Mouse (Mus musculus): ENCODE measurements around the gene Zdhhc20. TPM values are rescaled to one million over a fixed set of nuclear protein-coding genes. Genes with fewer than 3 reads are reported as not detected.
"Not testable (repeated sequence)": the region's sequence is repeated elsewhere in the genome, so short reads cannot be mapped to it uniquely, and the experiment has no call there.

The Zdhhc20 gene
- polyA plus RNA-seq, 1 experiment from 2014 or later, result 61.6 TPM

DNA sequence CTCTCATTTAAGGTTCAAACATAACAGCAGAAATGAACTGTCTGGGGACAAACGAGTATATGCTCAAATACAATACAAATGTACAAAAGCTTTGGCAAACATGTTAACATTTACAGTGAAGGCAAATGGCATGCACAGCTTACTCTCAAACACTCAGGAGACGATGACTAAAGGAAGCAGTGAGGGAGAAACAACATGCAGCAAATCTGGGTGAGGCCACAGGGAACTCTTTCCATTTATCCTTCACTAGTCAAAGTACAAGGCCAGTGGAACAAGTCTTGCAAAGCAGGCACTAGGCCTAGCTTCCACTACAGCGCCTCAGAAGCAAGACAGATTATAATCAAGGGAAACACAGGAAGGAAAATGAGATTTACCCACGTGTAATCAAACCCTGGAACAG, 7.4 kb downstream of the Zdhhc20 start:
- peak; percentile 77 for ATAC-seq
- 36% methylated on average over 4 of the region's 4 CpGs for WGBS
- Histone ChIP-seq H3K9me3 (no peaks in the 10 kb centered on the region), H3K4me2 (replicated peaks) (no peak overlapping the region), H3K36me3 (no peaks in the 10 kb centered on the region), H3K4me1 (replicated peaks) (peaks cover 17% of the 10 kb centered on the region), H3K9ac (no peak overlapping the region), H3K27me3 (replicated peaks) (no peaks in the 10 kb centered on the region), H3K4me3 (replicated peaks) (no peak overlapping the region), H3K27ac (peak overlapping the region; percentile 77; the same call in 1 of the 2 replicates)

GRCm38 (mm10) chr14:57881793-57882192, 8.3 kb downstream of the Zdhhc20 start:
- Histone ChIP-seq H3K4me3 (replicated peaks) (no peak overlapping the region), H3K9ac (no peak overlapping the region), H3K27me3 (replicated peaks) (no peaks in the 10 kb centered on the region), H3K9me3 (no peaks in the 10 kb centered on the region), H3K4me2 (replicated peaks) (no peak overlapping the region), H3K36me3 (no peaks in the 10 kb centered on the region), H3K27ac (peak overlapping the region; percentile 68), H3K4me1 (replicated peaks) (peaks cover 15% of the 10 kb centered on the region)
- peak; percentile 43; the same call in 1 of the 2 replicates for ATAC-seq
- 62% methylated on average over 4 of the region's 4 CpGs for WGBS

GRCm38 (mm10) chr14:57881074-57881473, 9.0 kb downstream of the Zdhhc20 start:
- no peaks in the 10 kb centered on the region for H3K27me3 ChIP-seq (replicated peaks)
- no peak overlapping the region for H3K4me3 ChIP-seq (replicated peaks)
- H3K9me3 ChIP-seq, result no peaks in the 10 kb centered on the region
- H3K36me3 ChIP-seq, result no peaks in the 10 kb centered on the region
- no peak overlapping the region for H3K4me2 ChIP-seq (replicated peaks)
- H3K4me1 ChIP-seq (replicated peaks), result peaks cover 15% of the 10 kb centered on the region
- no peak for ATAC-seq
- H3K9ac ChIP-seq, result no peak overlapping the region
- H3K27ac ChIP-seq, result no peak overlapping the region

- ATAC-seq, result no peak
- Histone ChIP-seq H3K4me1 (replicated peaks) (peaks cover 6% of the 10 kb centered on the region; the same call in 1 of the 2 replicates), H3K9ac (no peak overlapping the region), H3K9me3 (no peaks in the 10 kb centered on the region), H3K27me3 (replicated peaks) (no peaks in the 10 kb centered on the region), H3K4me3 (replicated peaks) (no peak overlapping the region), H3K4me2 (replicated peaks) (no peak overlapping the region), H3K36me3 (no peaks in the 10 kb centered on the region), H3K27ac (no peak overlapping the region)
- 90% methylated on average over 9 of the region's 9 CpGs for WGBS
Observed at GRCm38 (mm10) chr14:57877921-57878320, 12.2 kb downstream of the Zdhhc20 start.

GRCm38 (mm10) chr14:57866676-57867276, 23.3 kb downstream of the Zdhhc20 start:
- no peak overlapping the region for H3K9ac ChIP-seq
- H3K27me3 ChIP-seq (replicated peaks), result no peaks in the 10 kb centered on the region
- no peaks in the 10 kb centered on the region for H3K4me1 ChIP-seq (replicated peaks)
- no peak overlapping the region for H3K4me2 ChIP-seq (replicated peaks)
- no peak overlapping the region for H3K4me3 ChIP-seq (replicated peaks)
- WGBS, result 98% methylated on average over 3 of the region's 3 CpGs
- peaks cover 6% of the 10 kb centered on the region; the same call in 1 of the 2 replicates for H3K36me3 ChIP-seq
- no peak overlapping the region for H3K27ac ChIP-seq
- no peaks in the 10 kb centered on the region for H3K9me3 ChIP-seq
- no peak for ATAC-seq

DNA sequence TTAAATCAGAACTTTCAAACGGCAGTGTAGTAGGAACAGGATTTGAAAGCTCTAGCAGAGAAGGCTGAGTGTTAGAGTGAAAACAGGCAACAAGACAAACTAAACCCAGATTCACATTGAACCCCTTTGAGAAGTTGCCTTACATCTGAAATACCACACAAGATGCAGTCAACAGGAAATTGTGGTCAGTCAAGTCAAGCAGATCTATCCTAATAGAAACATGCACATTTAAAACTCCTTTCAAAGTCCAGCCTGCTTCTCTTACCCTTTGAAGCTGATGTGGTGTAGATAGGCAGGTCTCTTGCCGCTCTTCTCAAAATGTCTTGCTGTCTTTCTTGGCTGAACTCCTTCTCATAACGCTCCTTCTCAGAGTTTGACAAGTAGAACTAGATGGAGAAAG, 24.8 kb downstream of the Zdhhc20 start:
- peaks cover 13% of the 10 kb centered on the region; the same call in 1 of the 2 replicates for H3K36me3 ChIP-seq
- no peak overlapping the region for H3K27ac ChIP-seq
- H3K4me2 ChIP-seq (replicated peaks), result no peak overlapping the region
- no peak overlapping the region for H3K4me3 ChIP-seq (replicated peaks)
- no peak overlapping the region for H3K9ac ChIP-seq
- no peaks in the 10 kb centered on the region for H3K27me3 ChIP-seq (replicated peaks)
- no peak for ATAC-seq
- H3K4me1 ChIP-seq (replicated peaks), result no peaks in the 10 kb centered on the region
- WGBS, result 92% methylated on average over 3 of the region's 3 CpGs
- H3K9me3 ChIP-seq, result no peaks in the 10 kb centered on the region

GRCm38 (mm10) chr14:57863129-57863528, 26.9 kb downstream of the Zdhhc20 start:
- Histone ChIP-seq H3K4me1 (replicated peaks) (no peaks in the 10 kb centered on the region), H3K36me3 (peaks cover 13% of the 10 kb centered on the region; the same call in 1 of the 2 replicates), H3K27ac (no peak overlapping the region), H3K27me3 (replicated peaks) (no peaks in the 10 kb centered on the region), H3K9me3 (no peaks in the 10 kb centered on the region), H3K9ac (no peak overlapping the region), H3K4me2 (replicated peaks) (no peak overlapping the region), H3K4me3 (replicated peaks) (no peak overlapping the region)
- WGBS, result 75% methylated on average over 2 of the region's 2 CpGs
- ATAC-seq, result no peak

DNA sequence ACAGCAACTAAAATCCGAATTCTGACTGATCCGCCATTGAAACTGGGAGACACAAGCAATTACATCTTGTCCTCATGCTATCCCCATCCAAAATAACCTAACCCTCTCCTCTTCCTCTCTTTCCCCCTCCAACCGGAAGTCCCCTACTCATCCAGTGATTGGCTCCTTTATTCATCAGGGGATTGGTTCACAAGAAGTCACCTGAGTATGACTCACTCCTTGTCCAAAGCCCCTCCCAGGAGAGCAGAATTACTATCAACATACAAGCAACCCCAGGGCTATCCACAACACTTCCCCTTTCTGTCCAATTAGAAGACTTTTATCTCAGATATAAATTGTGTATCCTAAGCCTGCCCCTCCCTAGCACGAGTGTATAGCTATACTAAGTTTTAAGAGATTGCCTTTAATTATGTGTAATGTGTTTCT, 28.1 kb downstream of the Zdhhc20 start:
- H3K4me3 ChIP-seq (replicated peaks), result no peak overlapping the region
- H3K9me3 ChIP-seq, result no peaks in the 10 kb centered on the region
- WGBS, result 85% methylated on average over 4 of the region's 4 CpGs
- H3K4me1 ChIP-seq (replicated peaks), result no peaks in the 10 kb centered on the region
- H3K36me3 ChIP-seq, result peaks cover 13% of the 10 kb centered on the region; the same call in 1 of the 2 replicates
- H3K9ac ChIP-seq, result no peak overlapping the region
- H3K27ac ChIP-seq, result no peak overlapping the region
- no peak for ATAC-seq
- no peaks in the 10 kb centered on the region for H3K27me3 ChIP-seq (replicated peaks)
- H3K4me2 ChIP-seq (replicated peaks), result no peak overlapping the region

GRCm38 (mm10) chr14:57859520-57859919, 30.6 kb downstream of the Zdhhc20 start:
- Histone ChIP-seq H3K27ac (no peak overlapping the region), H3K36me3 (peaks cover 6% of the 10 kb centered on the region; the same call in 1 of the 2 replicates)

GRCm38 (mm10) chr14:57858601-57859000, 31.5 kb downstream of the Zdhhc20 start:
- Histone ChIP-seq H3K9me3 (no peaks in the 10 kb centered on the region), H3K36me3 (peaks cover 6% of the 10 kb centered on the region; the same call in 1 of the 2 replicates)
- 90% methylated on average over 2 of the region's 2 CpGs for WGBS

More at GRCm38 (mm10) chr14:57859520-57859919, 30.6 kb downstream of the Zdhhc20 start:
- Histone ChIP-seq H3K4me3 (replicated peaks) (no peak overlapping the region), H3K4me2 (replicated peaks) (no peak overlapping the region), H3K9ac (no peak overlapping the region), H3K4me1 (replicated peaks) (no peaks in the 10 kb centered on the region), H3K9me3 (no peaks in the 10 kb centered on the region), H3K27me3 (replicated peaks) (no peaks in the 10 kb centered on the region)
- ATAC-seq, result no peak

GRCm38 (mm10) chr14:57856037-57856436, 34.0 kb downstream of the Zdhhc20 start:
- H3K36me3 ChIP-seq, result not testable (repeated sequence)

More at GRCm38 (mm10) chr14:57858601-57859000, 31.5 kb downstream of the Zdhhc20 start:
- H3K27ac ChIP-seq, result no peak overlapping the region
- no peak overlapping the region for H3K4me2 ChIP-seq (replicated peaks)
- H3K4me1 ChIP-seq (replicated peaks), result no peaks in the 10 kb centered on the region
- no peak for ATAC-seq
- H3K9ac ChIP-seq, result no peak overlapping the region
- no peak overlapping the region for H3K4me3 ChIP-seq (replicated peaks)
- H3K27me3 ChIP-seq (replicated peaks), result no peaks in the 10 kb centered on the region

DNA sequence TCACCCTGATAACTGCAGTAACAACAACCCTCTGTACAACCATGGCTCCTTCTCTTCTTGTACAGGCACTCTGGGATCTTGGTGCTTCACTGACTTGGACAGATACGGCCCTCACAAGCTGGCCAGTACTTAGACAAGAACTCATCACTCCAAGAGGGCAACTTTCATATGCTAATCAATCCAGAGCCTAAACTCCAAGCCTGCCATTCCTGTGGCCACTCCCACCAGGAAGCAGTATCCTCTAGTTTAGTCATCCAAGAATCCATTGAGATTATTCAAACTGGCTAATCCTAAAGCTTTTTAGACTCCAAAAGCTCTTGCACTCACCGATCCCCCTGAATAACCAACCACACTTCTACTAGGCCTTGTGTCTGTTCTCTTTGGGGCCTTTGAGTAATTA, 37.1 kb downstream of the Zdhhc20 start:
- H3K9me3 ChIP-seq, result no peaks in the 10 kb centered on the region
- H3K4me1 ChIP-seq (replicated peaks), result no peaks in the 10 kb centered on the region
- ATAC-seq, result no peak
- H3K27ac ChIP-seq, result no peak overlapping the region
- 0 out of 2 replicates have a peak, but pooled peaks cover 2% of the 10 kb centered on the region for H3K36me3 ChIP-seq
- 93% methylated on average over 2 of the region's 2 CpGs for WGBS
- H3K27me3 ChIP-seq (replicated peaks), result no peaks in the 10 kb centered on the region
- H3K4me3 ChIP-seq (replicated peaks), result no peak overlapping the region
- H3K4me2 ChIP-seq (replicated peaks), result no peak overlapping the region
- H3K9ac ChIP-seq, result no peak overlapping the region

More at GRCm38 (mm10) chr14:57856037-57856436, 34.0 kb downstream of the Zdhhc20 start:
- not testable (repeated sequence) for H3K9me3 ChIP-seq; H3K4me1 ChIP-seq (replicated peaks); H3K4me3 ChIP-seq (replicated peaks); H3K4me2 ChIP-seq (replicated peaks); H3K27ac ChIP-seq; ATAC-seq; H3K27me3 ChIP-seq (replicated peaks); H3K9ac ChIP-seq

- ATAC-seq, result no peak
- no peak overlapping the region for H3K4me2 ChIP-seq (replicated peaks)
- WGBS, result 88% methylated on average over 3 of the region's 3 CpGs
- H3K36me3 ChIP-seq, result 0 out of 2 replicates have a peak, but pooled peaks cover 6% of the 10 kb centered on the region
- no peaks in the 10 kb centered on the region for H3K27me3 ChIP-seq (replicated peaks)
- no peak overlapping the region for H3K9ac ChIP-seq
- no peaks in the 10 kb centered on the region for H3K9me3 ChIP-seq
- H3K4me3 ChIP-seq (replicated peaks), result no peak overlapping the region
- no peaks in the 10 kb centered on the region for H3K4me1 ChIP-seq (replicated peaks)
- H3K27ac ChIP-seq, result no peak overlapping the region
Observed at GRCm38 (mm10) chr14:57850330-57850729, 39.7 kb downstream of the Zdhhc20 start.

All from intestine, embryonic 15.5 days (tissue).